Mouse (Mus musculus) CH12.LX (cell line): ENCODE data around the gene Bfsp2.

Experiments
- CHD1 ChIP-seq: IDR thresholded peaks from 2 replicates; pipeline ENCODE4 v1.6.1; 2012; ENCODE audit warnings: low read depth, low read length, improper control_type of control experiment, inconsistent platforms
- CTCF ChIP-seq, 2 experiments: IDR thresholded peaks in 1 of 2; conservative IDR thresholded peaks in 1 of 2; 2 replicates each; pipeline ENCODE4 v1.5.1; 2011 to 2012; ENCODE audit warnings: low read depth in 2 of 2, low read length in 2 of 2, improper control_type of control experiment in 1 of 2, inconsistent platforms in 1 of 2, mild to moderate bottlenecking in 1 of 2, moderate library complexity in 1 of 2
- E2F4 ChIP-seq: IDR thresholded peaks from 2 replicates; pipeline ENCODE4 v1.6.1; 2011; ENCODE audit warnings: low read depth, low read length, improper control_type of control experiment; ENCODE audit not compliant: insufficient replicate concordance
- EP300 ChIP-seq: IDR thresholded peaks from 2 replicates; pipeline ENCODE4 v1.6.1; 2011; ENCODE audit warnings: low read length, improper control_type of control experiment
- GABPA ChIP-seq: IDR thresholded peaks from 2 replicates; pipeline ENCODE4 v1.6.1; 2012; ENCODE audit warnings: low read depth, low read length, improper control_type of control experiment, inconsistent platforms; ENCODE audit not compliant: insufficient replicate concordance
- MAFK ChIP-seq: IDR thresholded peaks from 2 replicates; pipeline ENCODE4 v1.6.1; 2011; ENCODE audit warnings: low read length, improper control_type of control experiment; ENCODE audit not compliant: insufficient replicate concordance
- MAX ChIP-seq: IDR thresholded peaks from 2 replicates; pipeline ENCODE4 v1.6.1; 2011; ENCODE audit warnings: low read length, improper control_type of control experiment
- MXI1 ChIP-seq: IDR thresholded peaks from 2 replicates; pipeline ENCODE4 v1.6.1; 2011; ENCODE audit warnings: mild to moderate bottlenecking, low read depth, low read length, improper control_type of control experiment
- NELFE ChIP-seq: IDR thresholded peaks from 2 replicates; pipeline ENCODE4 v1.6.1; 2011; ENCODE audit warnings: low read depth, low read length, improper control_type of control experiment
- POLR2A ChIP-seq: IDR thresholded peaks from 2 replicates; pipeline ENCODE4 v1.6.1; 2011; ENCODE audit warnings: low read depth, mild to moderate bottlenecking, improper control_type of control experiment, low read length
- SIN3A ChIP-seq: IDR thresholded peaks from 2 replicates; pipeline ENCODE4 v1.6.1; 2012; ENCODE audit warnings: low read length, improper control_type of control experiment, inconsistent platforms
- USF1 ChIP-seq: IDR thresholded peaks from 2 replicates; pipeline ENCODE4 v1.6.1; 2014; ENCODE audit warnings: low read depth, mild to moderate bottlenecking, inconsistent platforms, low read length, improper control_type of control experiment
- USF2 ChIP-seq: conservative IDR thresholded peaks from 2 replicates; pipeline ENCODE4 v1.6.1; 2011; ENCODE audit warnings: low read depth, low read length, improper control_type of control experiment

GRCm38 (mm10) chr9:103503586-103504298 is 23.5 kb upstream of the Bfsp2 start:
- TF ChIP-seq POLR2A (no peak), USF2 (no peak), EP300 (no peak), CTCF (conservative IDR thresholded peaks at IDR 0.05 in 1 of 2, IDR thresholded peaks at IDR 0.05 in 1 of 2; ENCODE audit: low read depth in 2 of 2, low read length in 2 of 2) (no peak), GABPA (no peak), MAFK (no peak), SIN3A (no peak), USF1 (no peak), MXI1 (no peak), CHD1 (no peak), NELFE (no peak), E2F4 (no peak), MAX (no peak)
